Mouse (Mus musculus) bone marrow macrophage, adult 2 months (primary cell): ENCODE data around the gene Krtdap.

Experiments
- CTCF ChIP-seq: IDR thresholded peaks from 2 replicates; pipeline ENCODE4 v1.5.1; 2012; ENCODE audit warnings: low read depth, mild to moderate bottlenecking, low read length, moderate library complexity
- POLR2A ChIP-seq: IDR thresholded peaks from 2 replicates; pipeline ENCODE4 v1.6.1; 2012; ENCODE audit warnings: mild to moderate bottlenecking, low read depth, low read length, borderline replicate concordance

GRCm38 (mm10) chr7:30787377-30788022, at the start of gene Krtdap:
- no peak for TF ChIP-seq CTCF
- no peak for TF ChIP-seq POLR2A
